Mouse (Mus musculus) bone marrow, adult 2 months (tissue): ENCODE results near the gene Hacd3.

Source experiments
- CTCF ChIP-seq: fragments of 200-500 bp; IDR thresholded peaks from 2 replicates; pipeline ENCODE4 v1.5.1; 2011; ENCODE audit warnings: low read length, control low read depth; ENCODE audit not compliant: control insufficient read depth, insufficient read depth
- POLR2A ChIP-seq: fragments of 200-500 bp; IDR thresholded peaks from 2 replicates; pipeline ENCODE4 v1.6.1; 2011; ENCODE audit warnings: low read depth, mild to moderate bottlenecking, control low read depth, low read length, borderline replicate concordance; ENCODE audit not compliant: control insufficient read depth

GRCm38 (mm10) chr9:65020128-65020527, 1.4 kb downstream of the Hacd3 start:
- no peak for TF ChIP-seq POLR2A
- no peak for TF ChIP-seq CTCF
